Mouse (Mus musculus) kidney, adult 18-20 months (tissue): ENCODE data around the gene Erc2.

ENCODE experiments used
- DNase-seq: peaks from one replicate; pipeline ENCODE4 v3.0.0; 2021

Erc2 gene

DNA sequence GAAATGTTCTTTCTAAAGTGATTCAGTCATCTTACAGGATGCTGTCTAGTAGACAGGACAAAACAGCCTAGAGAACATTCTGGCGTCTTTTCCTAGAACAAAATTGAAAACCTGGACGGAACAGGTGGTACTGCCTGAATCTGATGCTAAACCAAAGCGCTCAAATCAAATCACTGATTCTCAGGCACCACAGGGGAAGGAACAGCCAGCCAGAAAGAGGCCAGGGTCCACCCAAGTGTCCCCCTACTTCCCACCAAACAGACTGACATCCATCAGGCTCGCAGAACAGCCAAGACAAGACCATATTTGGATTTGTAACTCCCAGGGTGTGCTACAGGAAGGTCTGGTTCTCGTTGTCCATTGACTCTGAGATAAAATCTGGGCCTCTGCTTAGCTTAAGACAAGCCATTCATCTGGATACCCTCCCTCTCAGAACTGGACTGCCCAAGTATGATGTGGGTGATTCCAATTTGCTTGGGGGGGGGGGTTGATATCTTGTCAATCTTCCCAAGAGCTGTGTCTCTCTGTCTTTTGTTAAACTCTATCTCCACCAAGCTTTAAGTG lies 783.1 kb downstream of the Erc2 start:
- DNase-seq = no peak

DNA sequence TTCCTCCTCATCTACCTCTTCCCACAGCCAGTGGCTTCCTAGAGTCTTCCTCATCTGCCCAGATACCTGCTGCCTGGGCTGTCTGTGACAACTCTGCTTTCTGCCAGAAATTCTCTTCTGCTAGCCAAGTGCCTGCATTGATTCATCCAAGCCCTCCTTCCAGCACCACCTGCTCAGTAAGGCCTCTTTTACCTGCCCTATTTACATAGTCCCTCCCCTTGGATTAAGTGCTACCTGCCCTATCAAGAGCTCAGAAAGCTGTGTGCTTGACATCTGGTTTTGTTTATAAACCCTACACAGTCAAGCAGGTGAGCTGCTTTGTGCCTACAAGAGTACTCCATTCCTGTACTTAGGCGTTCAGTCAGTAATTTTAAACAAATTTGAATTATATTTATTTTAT lies 787.2 kb downstream of the Erc2 start:
- no peak for DNase-seq

GRCm38 (mm10) chr14:28409796-28410347 lies 787.6 kb downstream of the Erc2 start:
- DNase-seq = no peak

- no peak for DNase-seq
These were observed 788.6 kb downstream of the Erc2 start for GRCm38 (mm10) chr14:28410789-28411225.

- no peak for DNase-seq
These were observed 790.2 kb downstream of the Erc2 start for GRCm38 (mm10) chr14:28412252-28412995.

- DNase-seq = no peak
These were observed 791.3 kb downstream of the Erc2 start for GRCm38 (mm10) chr14:28413516-28413915.

GRCm38 (mm10) chr14:28417019-28417418 lies 794.8 kb downstream of the Erc2 start:
- DNase-seq = no peak

GRCm38 (mm10) chr14:28418497-28418896 lies 796.3 kb downstream of the Erc2 start:
- DNase-seq = no peak

GRCm38 (mm10) chr14:28419188-28419587 lies 797.0 kb downstream of the Erc2 start:
- DNase-seq = no peak

GRCm38 (mm10) chr14:28420596-28420995 lies 798.4 kb downstream of the Erc2 start:
- no peak for DNase-seq

DNA sequence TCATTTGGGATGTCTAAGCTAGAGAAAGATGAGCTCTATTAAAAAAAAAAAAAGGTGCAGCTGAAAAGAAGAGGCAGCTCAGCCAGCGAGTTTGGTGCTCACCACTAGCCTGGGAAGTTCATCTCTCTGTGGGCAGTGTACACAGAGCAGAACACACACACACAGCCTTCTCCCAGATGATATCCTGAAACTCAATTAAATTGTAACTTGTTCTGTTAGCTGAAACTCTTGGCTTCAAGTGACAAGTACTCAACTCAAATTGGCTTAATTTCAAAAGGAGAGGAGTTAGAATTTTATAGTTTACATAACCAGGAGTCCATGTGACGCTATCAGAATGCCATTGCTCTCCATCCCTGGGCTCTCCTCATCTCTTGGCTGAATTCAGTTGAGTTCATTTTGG lies 804.4 kb downstream of the Erc2 start:
- no peak for DNase-seq

DNA sequence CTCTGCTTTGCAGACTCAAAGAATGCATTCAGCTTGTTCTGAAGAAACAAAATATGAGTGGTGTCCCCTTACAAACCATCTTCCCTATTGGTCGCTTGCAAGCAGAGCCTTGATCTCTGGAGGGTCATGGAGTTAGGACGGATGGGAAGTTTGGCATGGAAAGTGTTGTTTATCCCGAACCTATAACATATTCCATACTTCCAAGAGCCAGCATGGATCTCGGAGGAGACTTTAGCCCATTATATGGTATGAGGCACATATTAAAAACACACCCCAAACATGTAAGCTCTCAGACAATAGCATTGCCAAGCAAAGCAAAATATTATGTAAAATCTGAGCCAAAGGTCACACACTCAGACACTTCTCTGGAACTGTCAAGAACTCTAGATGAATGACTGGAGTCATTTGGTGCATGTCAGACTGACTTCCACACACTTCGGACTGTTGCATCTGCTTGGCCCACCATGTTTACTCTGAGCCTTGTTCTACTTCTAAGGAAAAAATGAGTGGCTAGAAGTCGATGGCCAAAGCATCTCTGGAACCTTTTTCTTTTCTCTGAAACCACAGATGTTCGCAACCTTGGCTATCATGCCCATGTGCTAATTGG lies 809.6 kb downstream of the Erc2 start:
- no peak for DNase-seq

DNA sequence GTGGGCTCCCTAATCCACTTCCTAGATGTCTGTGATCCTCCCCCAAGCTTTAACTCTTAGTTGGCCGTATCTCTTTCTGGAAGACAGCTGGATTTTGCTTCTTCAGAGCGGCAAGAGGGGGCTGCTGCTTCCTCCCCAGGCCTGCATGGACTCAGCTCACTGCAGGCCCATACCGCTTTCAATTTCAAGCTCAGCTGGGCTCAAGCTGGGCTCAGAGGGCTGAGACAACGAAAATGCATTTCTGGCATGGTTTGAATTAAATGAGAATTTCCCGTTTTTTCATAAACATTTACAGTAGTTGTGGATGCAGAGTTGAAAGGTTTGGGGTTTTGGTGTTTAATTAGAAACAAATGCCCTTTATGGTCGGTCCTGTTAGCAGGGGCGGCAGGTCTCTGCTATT lies 812.8 kb downstream of the Erc2 start:
- DNase-seq = no peak

- no peak for DNase-seq
These were observed 816.9 kb downstream of the Erc2 start for GRCm38 (mm10) chr14:28439171-28439570.

DNA sequence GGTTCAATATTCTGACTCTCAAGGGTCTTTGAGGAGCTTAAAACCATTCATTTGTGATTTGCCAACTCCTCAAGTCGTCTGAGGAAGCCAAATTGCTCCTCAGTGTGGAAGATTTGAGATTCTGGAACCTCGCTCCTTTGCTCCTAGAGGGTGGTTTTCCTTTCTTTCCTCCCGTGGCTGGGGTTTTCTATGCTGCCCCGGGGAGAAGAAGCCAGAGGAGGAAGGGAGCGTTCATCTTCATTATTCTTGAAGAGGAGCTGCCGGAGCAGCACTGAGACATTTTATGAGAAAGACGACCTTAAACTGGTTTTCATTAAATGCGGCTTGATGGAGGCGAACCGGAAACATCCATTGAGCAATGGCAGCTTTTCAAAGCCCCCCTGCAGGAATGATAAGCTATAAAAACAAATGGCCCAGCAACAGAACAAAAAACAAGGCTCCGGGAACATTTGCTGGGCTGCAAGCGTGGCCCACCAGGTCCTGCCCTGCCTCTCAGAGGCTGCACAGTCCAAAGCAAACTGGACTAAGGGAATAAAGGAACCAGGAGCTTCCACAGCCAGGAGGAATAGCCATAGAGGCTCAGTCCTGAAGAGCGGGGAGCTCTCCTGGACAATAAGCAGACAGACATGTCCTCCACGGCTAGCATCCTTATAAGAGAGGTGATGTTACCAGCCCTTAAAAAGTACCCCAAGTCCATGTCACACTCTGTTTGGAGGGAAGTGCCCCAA lies 819.2 kb downstream of the Erc2 start:
- no peak for DNase-seq

GRCm38 (mm10) chr14:28443254-28443944 lies 821.2 kb downstream of the Erc2 start:
- no peak for DNase-seq

GRCm38 (mm10) chr14:28445737-28446136 lies 823.5 kb downstream of the Erc2 start:
- no peak for DNase-seq

GRCm38 (mm10) chr14:28451771-28452170 lies 829.5 kb downstream of the Erc2 start:
- no peak for DNase-seq

DNA sequence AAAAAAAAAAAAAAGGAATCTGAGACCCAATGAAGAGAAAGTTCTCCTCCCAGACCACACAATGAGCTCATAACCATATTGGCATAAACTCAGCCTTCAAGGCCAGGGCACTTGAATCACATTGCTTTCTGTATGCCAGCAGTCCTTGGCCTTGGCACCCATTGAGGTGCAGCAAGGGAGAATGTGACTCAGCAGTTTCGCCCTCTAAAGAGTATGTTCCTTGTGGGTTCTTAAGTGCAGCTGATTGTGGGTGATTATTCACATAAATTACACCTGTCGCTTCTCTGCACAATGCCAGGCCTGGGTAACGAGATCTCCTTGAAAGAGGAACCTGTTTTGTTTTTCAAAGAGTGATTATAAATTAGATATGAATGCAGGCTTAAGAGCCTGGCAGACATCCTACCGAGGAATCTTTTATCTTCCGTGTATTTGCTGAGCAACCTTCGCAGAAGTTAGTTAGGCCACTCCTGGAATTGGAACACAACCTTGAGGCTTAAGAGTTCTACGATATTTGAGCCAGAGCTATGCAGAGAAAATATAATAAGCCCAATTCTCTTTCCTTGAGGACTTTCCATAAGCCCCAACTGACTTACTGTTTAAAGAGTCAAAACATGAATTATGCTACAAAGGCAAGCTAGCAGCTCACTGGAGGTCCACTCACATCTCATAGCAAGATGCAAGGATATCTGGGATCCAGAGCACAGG lies 834.3 kb downstream of the Erc2 start:
- no peak for DNase-seq

- no peak for DNase-seq
These were observed 835.2 kb downstream of the Erc2 start for GRCm38 (mm10) chr14:28457428-28457827.

GRCm38 (mm10) chr14:28467956-28468355 lies 845.7 kb downstream of the Erc2 start:
- no peak for DNase-seq

DNA sequence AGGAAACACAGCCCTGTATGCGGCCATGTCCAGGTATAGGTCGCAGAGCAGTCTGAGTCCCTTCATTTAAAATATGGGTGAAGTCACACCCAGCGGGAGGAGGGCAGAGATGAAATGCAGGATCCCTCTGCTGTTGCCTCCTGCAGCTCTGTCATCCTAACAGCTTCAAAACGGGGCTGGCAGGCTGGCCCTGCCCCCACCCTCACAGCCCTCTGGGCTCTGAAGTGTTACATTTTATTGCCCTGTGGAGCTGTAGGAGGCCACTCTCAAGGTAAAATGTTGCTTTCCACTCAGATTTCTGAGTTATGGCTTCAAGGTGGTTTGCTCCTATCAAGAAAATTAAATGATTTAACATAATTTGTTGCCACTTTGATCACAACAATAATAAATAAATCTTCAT lies 847.5 kb downstream of the Erc2 start:
- no peak for DNase-seq
